Mouse (Mus musculus) right cerebral cortex, adult 2 months (tissue): ENCODE results near the gene Gm8879.
"Not testable (repeated sequence)": the region's sequence is repeated elsewhere in the genome, so short reads cannot be mapped to it uniquely, and the experiment has no call there.

ENCODE experiments used
- DNase-seq, 2 experiments: peaks; one replicate each; pipeline ENCODE4 v3.0.0; 2021 to 2022; ENCODE audit warnings: low spot score in 2 of 2

Gm8879 gene

GRCm38 (mm10) chr5:11127334-11127733, at the start of gene Gm8879:
Gene Gm8879, plus strand, starts transcription at chr5:11127634.
- DNase-seq = not testable (repeated sequence)

DNA sequence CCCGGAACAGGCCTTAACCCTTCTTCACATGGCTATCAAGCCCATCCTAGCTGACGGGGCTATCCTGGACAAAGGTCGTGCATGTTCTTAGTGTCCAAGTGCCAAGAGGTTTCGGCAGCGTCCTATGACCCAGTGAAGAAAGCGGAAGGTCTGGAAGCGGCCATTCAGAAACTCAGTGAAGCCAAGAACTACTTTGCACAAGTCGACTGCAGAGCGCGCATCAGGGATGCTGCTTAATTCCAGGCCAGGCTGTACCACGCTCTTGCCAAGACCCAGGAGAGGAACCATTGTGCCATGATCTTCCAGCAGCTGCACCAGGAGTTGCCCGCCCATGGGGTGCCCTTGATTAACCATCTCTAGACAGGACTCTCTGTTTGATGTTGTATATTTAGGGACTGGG, 10.6 kb downstream of the Gm8879 start:
- DNase-seq = not testable (repeated sequence)
